Mouse (Mus musculus) heart, adult 2 months (tissue): ENCODE results near the gene Kcnma1. TPM values are rescaled to one million over a fixed set of nuclear protein-coding genes. Genes with fewer than 3 reads are reported as not detected.

Experiments
- DNase-seq, 2 experiments: peaks; one replicate each; pipeline ENCODE4 v3.0.0; 2021
- H3K27ac ChIP-seq: fragments of 200-600 bp; 2 replicates; pipeline ENCODE4 v1.8.1; 2022
- H3K27me3 ChIP-seq: fragments of 200-500 bp; 2 replicates; pipeline ENCODE4 v1.6.1; 2012; ENCODE audit warnings: mild to moderate bottlenecking, low read length, inconsistent platforms, mixed read lengths; ENCODE audit not compliant: control insufficient read depth, insufficient read depth
- H3K36me3 ChIP-seq: fragments of 200-500 bp; 2 replicates; pipeline ENCODE4 v1.6.1; 2012; ENCODE audit warnings: low read length, inconsistent platforms; ENCODE audit not compliant: control insufficient read depth, insufficient read depth
- H3K4me1 ChIP-seq: fragments of 200-500 bp; 2 replicates; pipeline ENCODE4 v1.6.1; 2011; ENCODE audit warnings: low read length; ENCODE audit not compliant: control insufficient read depth, insufficient read depth
- H3K4me3 ChIP-seq: fragments of 200-600 bp; 2 replicates; pipeline ENCODE4 v1.8.1; 2022
- H3K79me2 ChIP-seq: fragments of 200-500 bp; replicated peaks from 2 replicates; pipeline ENCODE4 v1.6.1; 2012; ENCODE audit warnings: mild to moderate bottlenecking, inconsistent platforms, low read length, moderate library complexity, mixed read lengths; ENCODE audit not compliant: control insufficient read depth, insufficient read depth
- H3K9ac ChIP-seq: fragments of 200-500 bp; 2 replicates; pipeline ENCODE4 v1.6.1; 2012; ENCODE audit warnings: low read depth, mild to moderate bottlenecking, control low read depth, inconsistent platforms, low read length, mixed read lengths
- CTCF ChIP-seq: fragments of 200-600 bp; IDR thresholded peaks from 2 replicates; pipeline ENCODE4 v1.8.1; 2022; ENCODE audit warnings: antibody characterized with exemption, mild to moderate bottlenecking, moderate library complexity
- EP300 ChIP-seq: fragments of 200-500 bp; IDR thresholded peaks from 2 replicates; pipeline ENCODE4 v1.6.1; 2011; ENCODE audit warnings: low read depth, low read length, control low read depth; ENCODE audit not compliant: insufficient read depth
- POLR2A ChIP-seq: fragments of 200-500 bp; IDR thresholded peaks from 2 replicates; pipeline ENCODE4 v1.6.1; 2011; ENCODE audit warnings: mild to moderate bottlenecking, low read depth, low read length, control low read depth; ENCODE audit not compliant: insufficient read depth
- WGBS: fragments of 180-500 bp; shearing (Covaris S2); methylation state at CpG from one replicate; pipeline ENCODE4 v1.1.7; 2018; 5-methylcytosine and 5-hydroxymethylcytosine counted together
- intact Hi-C: fragments of 180-260 bp; cut with DNase I; formaldehyde crosslinking; loops from one replicate; pipeline ENCODE4 v1.15.1; 2025
- polyA plus RNA-seq: library from polyadenylated mRNA; depleted of rRNA; stranded (reverse); fragments of >200 nt; gene quantifications from 2 replicates; pipeline ENCODE4 v1.2.3, GENCODE M21; 2012
- total RNA-seq, 2 experiments: library from RNA; stranded (reverse); gene quantifications; 2 replicates each; pipeline ENCODE4 v1.2.3; 2021

Gene Kcnma1
- total and polyA plus RNA-seq, 3 experiments, result 0.66 to 0.84 (median 0.78) TPM

GRCm38 (mm10) chr14:23995831-23996230 lies 18.5 kb downstream of the Kcnma1 start:
- H3K27ac ChIP-seq, result no peak overlapping the region
- no peak overlapping the region for H3K9ac ChIP-seq
- no peaks in the 10 kb centered on the region for H3K4me1 ChIP-seq
- no peak overlapping the region for H3K4me3 ChIP-seq
- no peaks in the 10 kb centered on the region for H3K27me3 ChIP-seq
- H3K79me2 ChIP-seq, result no peaks in the 10 kb centered on the region
- TF ChIP-seq CTCF (no peak), EP300 (no peak), POLR2A (no peak)
- no peak for DNase-seq
- intact Hi-C loops, result no loop called here
- no peaks in the 10 kb centered on the region for H3K36me3 ChIP-seq
- 75% methylated on average over 3 of the region's 3 CpGs for WGBS

DNA sequence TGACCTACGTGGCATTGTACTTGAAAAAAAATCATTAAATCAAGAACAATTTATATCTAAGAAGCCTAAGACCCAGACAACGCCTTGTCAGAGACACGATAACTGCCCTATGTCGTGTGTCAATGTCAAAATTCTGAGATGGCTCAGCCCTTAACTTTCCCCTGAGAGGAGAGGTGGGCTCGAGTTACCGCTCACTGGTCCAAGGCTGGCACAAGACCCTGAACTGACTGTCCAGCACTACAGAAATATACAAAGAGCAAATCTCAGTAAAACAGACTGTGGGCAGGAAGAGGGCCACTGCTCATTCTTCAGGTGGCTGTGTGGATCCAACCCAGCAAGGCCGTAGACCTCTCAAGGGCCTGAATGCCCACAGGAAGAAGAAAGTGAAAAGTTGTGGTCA lies 23.4 kb downstream of the Kcnma1 start:
- H3K4me1 ChIP-seq, result no peaks in the 10 kb centered on the region
- H3K79me2 ChIP-seq, result no peaks in the 10 kb centered on the region
- intact Hi-C loops, result no loop called here
- TF ChIP-seq EP300 (no peak), POLR2A (no peak), CTCF (no peak)
- 75% methylated on average over 7 of the region's 7 CpGs for WGBS
- no peak overlapping the region for H3K27ac ChIP-seq
- no peak overlapping the region for H3K4me3 ChIP-seq
- no peak for DNase-seq
- no peak overlapping the region for H3K9ac ChIP-seq
- no peaks in the 10 kb centered on the region for H3K27me3 ChIP-seq
- no peaks in the 10 kb centered on the region for H3K36me3 ChIP-seq

DNA sequence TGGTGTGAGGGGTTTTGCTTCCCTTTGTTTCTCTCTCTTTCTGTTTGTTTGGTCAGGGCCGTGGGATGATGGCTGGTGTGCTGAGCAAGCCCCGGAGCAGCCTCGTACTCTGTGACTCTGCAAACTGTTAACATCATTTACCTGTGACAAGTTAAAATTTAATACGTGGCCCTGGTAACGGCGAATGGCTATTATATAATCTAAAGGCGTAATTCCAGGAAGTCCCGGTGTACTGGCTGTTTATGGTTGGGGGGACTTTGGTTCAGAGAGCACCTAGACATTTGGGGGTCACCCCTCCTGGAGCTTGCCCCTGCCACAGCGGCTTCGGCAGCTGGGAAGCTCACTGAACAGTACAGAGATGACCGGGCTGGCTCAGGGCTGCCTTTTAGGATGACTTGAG lies 24.6 kb downstream of the Kcnma1 start:
- Histone ChIP-seq H3K27ac (no peak overlapping the region), H3K79me2 (no peaks in the 10 kb centered on the region), H3K4me1 (no peaks in the 10 kb centered on the region), H3K4me3 (no peak overlapping the region), H3K9ac (no peak overlapping the region), H3K36me3 (no peaks in the 10 kb centered on the region), H3K27me3 (no peaks in the 10 kb centered on the region)
- intact Hi-C loops, result no loop called here
- WGBS, result 82% methylated on average over 11 of the region's 11 CpGs
- no peak for DNase-seq
- TF ChIP-seq EP300, result no peak
- TF ChIP-seq POLR2A, result no peak
- TF ChIP-seq CTCF, result no peak

DNA sequence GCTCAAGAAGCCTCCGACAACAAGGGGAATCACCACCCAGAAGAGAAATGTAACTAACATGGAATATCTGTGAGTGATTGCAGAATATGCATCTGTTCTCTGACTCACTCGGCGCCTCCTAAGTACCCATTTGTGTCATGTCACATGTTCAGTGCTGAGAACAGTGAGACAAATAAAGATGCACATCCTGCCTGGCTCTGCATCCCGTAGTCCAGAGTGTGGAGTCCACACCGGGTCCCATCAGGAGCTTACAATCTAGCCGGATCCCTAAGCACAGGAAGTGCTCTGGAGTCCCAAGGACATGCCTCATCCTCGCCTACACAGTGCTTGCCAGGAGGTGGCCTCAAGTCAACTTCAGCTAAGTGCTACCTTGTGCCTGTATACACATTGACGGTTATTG lies 32.1 kb downstream of the Kcnma1 start:
- no peak overlapping the region for H3K27ac ChIP-seq
- DNase-seq, result no peak
- H3K36me3 ChIP-seq, result no peaks in the 10 kb centered on the region
- WGBS, result 53% methylated on average over 8 of the region's 8 CpGs
- H3K27me3 ChIP-seq, result no peaks in the 10 kb centered on the region
- TF ChIP-seq CTCF (no peak), EP300 (no peak), POLR2A (no peak)
- intact Hi-C loops, result no loop called here
- H3K4me3 ChIP-seq, result no peak overlapping the region
- no peaks in the 10 kb centered on the region for H3K4me1 ChIP-seq
- H3K79me2 ChIP-seq, result no peaks in the 10 kb centered on the region
- H3K9ac ChIP-seq, result no peak overlapping the region

DNA sequence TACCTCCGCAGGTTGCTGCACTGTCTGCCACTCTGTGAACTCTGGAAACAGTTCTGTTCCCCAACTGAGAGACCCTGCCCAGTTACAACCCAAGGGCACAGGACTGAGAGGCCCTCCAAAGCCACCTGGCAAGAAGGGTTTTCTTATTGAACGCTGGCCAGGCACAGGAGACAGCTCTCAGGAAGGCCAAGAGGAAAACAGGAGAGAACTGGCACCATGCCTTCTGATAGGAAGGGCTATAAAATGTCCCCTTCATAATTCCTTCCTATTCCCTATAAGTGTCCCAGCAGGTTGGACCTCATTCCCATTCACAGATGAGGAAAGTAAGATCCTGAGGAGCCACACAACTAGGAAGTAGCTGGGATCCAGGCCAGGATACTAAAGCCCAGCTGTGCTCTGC lies 39.6 kb downstream of the Kcnma1 start:
- H3K27me3 ChIP-seq, result no peaks in the 10 kb centered on the region
- no peaks in the 10 kb centered on the region for H3K4me1 ChIP-seq
- no peak overlapping the region for H3K9ac ChIP-seq
- no peak for DNase-seq
- no peak for TF ChIP-seq POLR2A
- no peak for TF ChIP-seq CTCF
- no peak for TF ChIP-seq EP300
- intact Hi-C loops, result no loop called here
- 72% methylated on average over 2 of the region's 2 CpGs for WGBS
- H3K4me3 ChIP-seq, result no peak overlapping the region
- H3K79me2 ChIP-seq, result no peaks in the 10 kb centered on the region
- H3K27ac ChIP-seq, result no peak overlapping the region
- no peaks in the 10 kb centered on the region for H3K36me3 ChIP-seq

- Histone ChIP-seq H3K27ac (no peak overlapping the region), H3K9ac (no peak overlapping the region)
Observed at GRCm38 (mm10) chr14:23966471-23966870, 47.8 kb downstream of the Kcnma1 start.

More at GRCm38 (mm10) chr14:23966471-23966870, 47.8 kb downstream of the Kcnma1 start:
- no peaks in the 10 kb centered on the region for H3K36me3 ChIP-seq
- 76% methylated on average over 8 of the region's 8 CpGs for WGBS
- no peak overlapping the region for H3K4me3 ChIP-seq
- DNase-seq, result no peak
- H3K4me1 ChIP-seq, result no peaks in the 10 kb centered on the region
- TF ChIP-seq EP300, result no peak
- TF ChIP-seq POLR2A, result no peak
- no peak for TF ChIP-seq CTCF
- no peaks in the 10 kb centered on the region for H3K27me3 ChIP-seq
- intact Hi-C loops, result no loop called here
- no peaks in the 10 kb centered on the region for H3K79me2 ChIP-seq
